Mouse (Mus musculus) cortical plate, adult 2 months (tissue): ENCODE data around the gene Htra2. TPM values are rescaled to one million over a fixed set of nuclear protein-coding genes. Genes with fewer than 3 reads are reported as not detected.

ENCODE experiments used
- H3K27ac ChIP-seq: fragments of 200-500 bp; 2 replicates; pipeline ENCODE4 v1.5.1; 2012; ENCODE audit warnings: low read length, control low read depth, inconsistent platforms; ENCODE audit not compliant: insufficient read depth
- H3K4me1 ChIP-seq: fragments of 200-500 bp; 2 replicates; pipeline ENCODE4 v1.6.1; 2011; ENCODE audit warnings: low read length; ENCODE audit not compliant: control insufficient read depth, insufficient read depth
- H3K4me3 ChIP-seq: fragments of 200-500 bp; 2 replicates; pipeline ENCODE4 v1.5.1; 2011; ENCODE audit warnings: mild to moderate bottlenecking, low read length, control low read depth; ENCODE audit not compliant: insufficient read depth
- CTCF ChIP-seq: fragments of 200-500 bp; IDR thresholded peaks from 2 replicates; pipeline ENCODE4 v1.5.1; 2011; ENCODE audit warnings: mild to moderate bottlenecking, control low read depth, low read length; ENCODE audit not compliant: insufficient read depth; ENCODE audit errors: extremely low read depth
- POLR2A ChIP-seq: fragments of 200-500 bp; IDR thresholded peaks from 2 replicates; pipeline ENCODE4 v1.6.1; 2011; ENCODE audit warnings: mild to moderate bottlenecking, low read length, control low read depth; ENCODE audit not compliant: insufficient read depth; ENCODE audit errors: extremely low read depth
- polyA plus RNA-seq: library from polyadenylated mRNA; depleted of rRNA; stranded (reverse); fragments of >200 nt; gene quantifications from 2 replicates; pipeline ENCODE4 v1.2.3, GENCODE M21; 2012

Gene Htra2
- polyA plus RNA-seq, 1 experiment: 58.8 TPM

DNA sequence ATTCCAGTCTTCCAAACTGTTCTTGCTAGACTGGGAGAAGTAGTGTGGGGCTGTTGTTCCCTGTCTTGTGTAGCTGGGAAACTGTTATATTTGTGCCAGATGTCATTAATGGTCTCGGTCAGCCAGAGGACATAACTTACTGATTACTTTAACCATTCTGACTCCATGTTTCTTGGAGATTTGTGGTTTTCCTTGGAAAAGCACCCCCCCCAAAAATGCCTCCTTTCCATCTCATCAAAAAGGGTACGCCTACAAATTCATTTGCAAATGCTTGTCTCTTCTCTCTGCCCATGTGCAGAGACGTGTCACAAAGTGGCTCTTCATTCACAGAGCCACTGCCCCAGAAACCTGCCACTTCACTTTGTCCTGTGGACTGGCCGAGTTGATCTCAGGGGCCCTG lies 30.7 kb downstream of the Htra2 start:
- Histone ChIP-seq H3K4me1 (no peaks in the 10 kb centered on the region), H3K27ac (no peak overlapping the region), H3K4me3 (no peak overlapping the region)
- TF ChIP-seq CTCF (no peak), POLR2A (no peak)

DNA sequence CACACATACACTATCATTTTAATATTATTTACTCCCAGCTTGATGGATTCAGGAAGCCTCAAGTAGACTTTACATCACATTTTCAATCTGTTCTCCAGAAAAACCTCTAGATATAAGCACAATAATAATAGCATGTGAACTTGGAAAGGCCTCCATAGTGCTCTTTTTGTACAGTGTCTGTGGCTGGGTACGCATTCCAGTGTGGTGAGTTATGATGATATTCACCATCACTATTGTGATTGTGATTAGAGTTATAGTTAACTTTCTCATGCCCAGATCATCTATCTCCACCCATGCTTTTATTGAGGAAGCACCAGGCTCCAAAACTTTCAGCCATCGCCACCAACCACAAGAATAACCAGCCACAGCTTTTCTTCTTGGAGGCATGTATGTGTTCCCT lies 31.3 kb downstream of the Htra2 start:
- Histone ChIP-seq H3K4me3 (no peak overlapping the region), H3K27ac (no peak overlapping the region), H3K4me1 (no peaks in the 10 kb centered on the region)
- no peak for TF ChIP-seq POLR2A
- TF ChIP-seq CTCF: no peak

DNA sequence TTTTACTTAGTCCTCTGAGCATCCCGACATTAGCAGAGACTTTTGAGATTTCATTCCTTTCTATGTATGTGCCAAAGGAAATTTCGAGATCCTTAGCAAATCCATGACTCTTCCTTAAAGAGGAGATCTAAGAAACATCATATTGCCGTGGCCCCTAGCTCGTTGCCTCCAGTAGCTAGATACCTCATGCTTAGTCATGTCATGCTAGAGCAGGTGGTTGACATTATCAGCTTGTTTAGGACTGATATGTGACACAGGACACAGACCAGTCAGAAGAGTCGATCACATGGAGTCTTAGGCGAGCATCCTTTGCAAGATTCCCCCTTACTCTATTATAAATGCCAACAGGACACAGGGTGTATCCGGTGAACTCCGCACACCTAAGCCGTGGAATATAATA lies 32.1 kb downstream of the Htra2 start:
- Histone ChIP-seq H3K27ac (no peak overlapping the region), H3K4me3 (no peak overlapping the region)
- TF ChIP-seq CTCF: no peak
- no peak for TF ChIP-seq POLR2A

DNA sequence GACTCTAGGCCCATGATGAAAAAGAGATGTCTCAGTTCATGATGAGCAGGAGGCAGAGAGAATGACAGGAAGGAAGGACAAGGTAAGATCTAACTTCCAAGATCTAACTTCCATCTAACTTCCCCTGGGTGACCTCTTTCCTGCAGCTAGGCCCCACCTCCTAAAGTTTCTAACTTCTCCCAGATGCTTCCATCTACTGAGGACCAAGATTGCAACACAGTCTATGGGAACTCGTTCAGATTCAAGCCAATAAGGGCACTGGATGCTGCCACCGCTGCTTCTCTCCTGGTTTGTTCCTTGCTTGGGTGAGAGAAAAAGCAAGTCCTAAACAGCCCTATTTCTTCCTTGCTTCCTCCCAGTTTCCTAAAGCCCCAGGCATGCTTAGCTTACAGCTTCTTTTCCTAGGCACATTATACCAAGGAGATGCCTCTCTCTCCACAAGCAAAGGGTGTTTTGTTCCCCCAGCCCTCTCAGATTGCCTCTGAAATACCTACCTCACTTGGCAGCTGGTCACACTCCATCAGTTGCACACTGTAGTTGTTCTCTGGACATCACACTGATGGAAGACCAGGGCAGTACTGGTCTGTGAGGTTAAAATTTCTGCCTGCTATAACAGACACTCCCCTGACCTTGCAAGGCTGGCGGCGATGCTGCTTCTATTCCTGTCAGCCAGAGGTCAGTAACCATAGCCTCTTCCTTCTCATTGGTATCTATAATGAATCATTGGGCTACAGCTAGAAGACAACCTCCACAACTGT lies 34.1 kb downstream of the Htra2 start:
- no peak overlapping the region for H3K27ac ChIP-seq
- no peak overlapping the region for H3K4me3 ChIP-seq
- TF ChIP-seq POLR2A: no peak
- no peak for TF ChIP-seq CTCF
- H3K4me1 ChIP-seq: no peaks in the 10 kb centered on the region

More for the DNA sequence above, 32.1 kb downstream of the Htra2 start:
- H3K4me1 ChIP-seq: no peaks in the 10 kb centered on the region

DNA sequence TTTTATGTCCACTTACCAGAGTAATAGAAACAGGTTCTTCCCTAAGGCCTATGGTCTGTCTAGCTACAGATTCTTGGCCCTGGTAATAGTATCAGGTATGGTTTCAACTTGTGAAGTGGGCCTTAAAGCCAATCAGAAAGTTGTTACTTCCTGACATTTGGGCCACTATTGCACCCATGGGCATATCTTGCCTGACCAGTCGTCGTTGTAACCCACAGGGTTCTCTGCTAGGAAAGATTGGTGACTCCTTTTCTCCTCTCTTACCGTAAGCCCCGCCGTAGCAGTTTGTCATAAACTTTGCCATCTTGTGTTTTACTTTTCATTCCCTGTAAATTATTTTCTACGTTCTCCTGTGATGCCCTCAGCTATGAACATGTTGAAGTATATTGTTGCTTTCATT lies 35.0 kb downstream of the Htra2 start:
- H3K4me1 ChIP-seq: no peaks in the 10 kb centered on the region
- TF ChIP-seq CTCF (no peak), POLR2A (no peak)
- no peak overlapping the region for H3K27ac ChIP-seq
- no peak overlapping the region for H3K4me3 ChIP-seq

GRCm38 (mm10) chr6:83019044-83019443 lies 36.0 kb downstream of the Htra2 start:
- H3K4me1 ChIP-seq: no peaks in the 10 kb centered on the region
- TF ChIP-seq CTCF (no peak), POLR2A (no peak)
- no peak overlapping the region for H3K27ac ChIP-seq
- no peak overlapping the region for H3K4me3 ChIP-seq

DNA sequence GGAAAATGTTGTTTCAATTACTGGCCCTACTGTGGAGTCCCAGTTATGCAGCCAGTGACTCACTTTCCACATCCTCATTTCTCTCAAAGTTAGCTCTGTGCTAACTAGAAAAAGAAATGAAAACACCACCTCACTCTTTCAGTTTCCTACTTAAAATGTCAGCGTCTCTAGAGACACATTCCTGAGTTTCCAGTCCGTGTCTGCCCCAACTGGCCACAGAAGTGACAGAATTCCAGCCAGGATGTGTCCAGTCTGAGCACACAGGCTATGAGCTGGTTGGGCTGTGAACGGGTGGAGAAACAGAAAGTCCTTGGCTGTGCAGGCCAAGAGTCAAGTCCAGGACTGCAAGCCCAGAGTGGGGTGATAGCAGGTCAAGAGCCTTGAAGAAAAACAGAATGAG lies 37.9 kb downstream of the Htra2 start:
- no peak for TF ChIP-seq POLR2A
- no peak for TF ChIP-seq CTCF

GRCm38 (mm10) chr6:83015749-83016148 lies 39.3 kb downstream of the Htra2 start:
- no peak overlapping the region for H3K4me3 ChIP-seq
- no peak for TF ChIP-seq POLR2A
- H3K27ac ChIP-seq: no peak overlapping the region
- no peaks in the 10 kb centered on the region for H3K4me1 ChIP-seq

More for the DNA sequence above, 37.9 kb downstream of the Htra2 start:
- Histone ChIP-seq H3K4me3 (no peak overlapping the region), H3K4me1 (no peaks in the 10 kb centered on the region), H3K27ac (no peak overlapping the region)

- H3K4me3 ChIP-seq: no peak overlapping the region
- no peaks in the 10 kb centered on the region for H3K4me1 ChIP-seq
- no peak for TF ChIP-seq CTCF
- no peak for TF ChIP-seq POLR2A
These were observed 40.3 kb downstream of the Htra2 start for GRCm38 (mm10) chr6:83014482-83015466.

GRCm38 (mm10) chr6:83013444-83013843 lies 41.6 kb downstream of the Htra2 start:
- Histone ChIP-seq H3K27ac (no peak overlapping the region), H3K4me1 (no peaks in the 10 kb centered on the region)
- TF ChIP-seq POLR2A (no peak), CTCF (no peak)

More at GRCm38 (mm10) chr6:83014482-83015466, 40.3 kb downstream of the Htra2 start:
- H3K27ac ChIP-seq: no peak overlapping the region

More at GRCm38 (mm10) chr6:83013444-83013843, 41.6 kb downstream of the Htra2 start:
- H3K4me3 ChIP-seq: no peak overlapping the region
